Mouse (Mus musculus) G1E (cell line): ENCODE measurements around the gene Zfp605.

Experiments
- CTCF ChIP-seq: IDR thresholded peaks from 2 replicates; pipeline ENCODE4 v1.5.1; 2012; ENCODE audit warnings: low read depth, low read length, inconsistent platforms, mixed read lengths
- GATA1 ChIP-seq: IDR thresholded peaks from 2 replicates; pipeline ENCODE4 v1.6.1; 2012; ENCODE audit warnings: borderline replicate concordance, low read length, inconsistent platforms, mixed read lengths
- TAL1 ChIP-seq: conservative IDR thresholded peaks from 2 replicates; pipeline ENCODE4 v1.6.1; 2012; ENCODE audit warnings: low read depth, low read length, inconsistent platforms, mixed read lengths

- TF ChIP-seq CTCF = no peak
- no peak for TF ChIP-seq TAL1
- no peak for TF ChIP-seq GATA1
Observed at GRCm38 (mm10) chr5:110094030-110094846, 15.7 kb upstream of the Zfp605 start, which contains the start of gene Gm35315.
